Mouse (Mus musculus): Measurements from ENCODE around the gene Gnb2.

Gene Gnb2

DNA sequence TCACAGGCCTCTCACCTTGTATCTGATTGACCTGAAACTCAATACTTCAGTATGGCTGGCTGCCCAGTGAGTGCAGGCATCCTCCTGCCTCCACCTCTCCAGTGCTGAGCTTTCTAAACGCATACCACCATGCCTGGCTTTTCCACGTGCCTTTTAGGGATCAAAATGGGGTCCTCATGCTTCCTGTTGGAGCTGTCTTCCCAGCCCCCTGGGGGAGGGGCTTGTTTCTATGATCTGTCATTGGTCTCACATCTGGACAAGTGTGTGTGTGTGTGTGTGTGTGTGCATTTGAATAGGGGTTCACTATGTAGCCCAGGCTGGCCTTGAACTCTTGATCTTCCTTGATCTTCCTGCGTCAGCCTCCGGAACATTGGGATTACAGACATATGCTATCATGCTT lies 4.2 kb upstream of the Gnb2 start:
- DNase-seq: no peak

GRCm38 (mm10) chr5:137535318-137535717 lies 2.0 kb upstream of the Gnb2 start:
- DNase-seq: no peak

GRCm38 (mm10) chr5:137534762-137535161 lies 1.5 kb upstream of the Gnb2 start:
- peak; percentile 4 for DNase-seq

DNA sequence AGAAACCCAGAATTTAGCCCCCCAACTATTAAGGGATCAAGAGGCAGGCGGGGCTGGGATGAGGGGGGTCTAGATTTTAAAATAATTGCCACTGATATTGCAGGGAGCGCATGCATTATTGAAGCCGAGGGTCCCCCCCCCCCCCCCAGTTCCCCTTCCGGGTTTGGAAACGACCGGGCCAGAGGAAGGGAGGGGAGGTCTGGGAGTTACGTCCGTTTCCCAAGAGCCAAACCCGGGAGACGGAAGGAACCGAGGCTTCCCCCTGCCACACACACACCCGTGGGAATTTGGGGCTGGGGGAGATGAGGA lies 548 bp downstream of the Gnb2 start:
- DNase-seq: no peak

GRCm38 (mm10) chr5:137532131-137532807 lies 1.0 kb downstream of the Gnb2 start:
- DNase-seq: peak; percentile 25

GRCm38 (mm10) chr5:137531414-137532130 lies 1.7 kb downstream of the Gnb2 start:
- no peak for DNase-seq

- DNase-seq: peak; percentile 92
Observed at GRCm38 (mm10) chr5:137530588-137531413, 2.5 kb downstream of the Gnb2 start.

DNA sequence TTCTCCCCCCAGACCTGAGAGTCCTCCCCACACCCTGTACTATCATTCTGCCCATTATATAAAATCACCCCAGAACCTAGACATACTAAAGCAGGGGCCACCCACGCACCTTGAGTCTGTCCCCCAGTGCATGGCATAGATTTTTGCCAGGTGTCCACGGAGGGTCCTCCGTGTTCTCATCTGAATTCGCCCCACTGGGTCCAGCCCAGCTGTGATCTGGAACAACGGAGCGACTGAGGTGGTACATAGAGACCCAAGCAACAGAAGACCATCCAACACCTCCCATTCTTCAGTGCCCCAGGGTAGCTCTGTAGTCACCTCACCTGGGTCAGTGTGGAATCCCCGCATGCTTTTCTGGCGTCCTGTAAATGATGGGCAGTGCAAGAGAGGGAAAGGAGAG lies 3.2 kb downstream of the Gnb2 start:
- no peak for DNase-seq

- DNase-seq: no peak
Observed at GRCm38 (mm10) chr5:137529221-137529995, 3.9 kb downstream of the Gnb2 start.

- no peak for DNase-seq
Observed at GRCm38 (mm10) chr5:137528247-137528968, 4.9 kb downstream of the Gnb2 start.

GRCm38 (mm10) chr5:137527413-137527812 lies 5.9 kb downstream of the Gnb2 start:
- no peak for DNase-seq

DNA sequence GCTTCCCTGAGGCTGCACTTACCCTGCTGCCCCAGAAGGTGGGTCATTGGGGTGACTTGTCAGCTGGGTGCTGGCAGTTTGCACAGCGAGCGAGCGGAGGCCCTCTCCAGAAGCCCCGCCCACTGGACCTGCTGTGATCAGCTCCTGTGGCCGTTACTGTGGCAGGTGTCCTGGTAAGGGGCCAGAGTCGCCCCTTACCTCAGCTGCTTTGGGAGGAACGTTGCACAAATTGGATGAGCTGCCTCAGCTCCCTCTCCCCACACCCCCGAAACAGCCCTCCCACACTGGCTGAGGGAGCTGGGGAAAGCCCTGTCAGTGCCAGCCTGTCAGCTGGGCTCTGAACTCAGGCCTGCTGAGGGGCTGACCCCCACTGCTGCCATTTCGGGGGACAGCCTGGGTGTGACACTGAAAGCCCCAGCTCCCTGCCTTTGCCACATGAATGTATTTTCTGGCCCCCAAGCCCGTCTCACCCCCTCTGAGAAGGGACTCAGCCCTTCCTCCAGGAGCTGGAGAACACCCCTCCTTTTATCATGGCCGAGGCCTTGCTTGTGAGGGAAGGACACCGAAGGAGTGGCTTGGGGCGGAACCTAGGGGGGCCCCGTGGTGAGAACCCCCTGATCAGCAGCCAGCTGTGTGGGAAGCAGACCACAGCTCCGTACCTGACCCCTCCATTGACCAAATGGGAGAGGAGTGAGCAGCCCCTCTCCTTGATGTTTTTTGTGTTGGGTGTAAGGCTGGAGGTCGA lies 6.9 kb downstream of the Gnb2 start:
- peak; percentile 64 for DNase-seq

DNA sequence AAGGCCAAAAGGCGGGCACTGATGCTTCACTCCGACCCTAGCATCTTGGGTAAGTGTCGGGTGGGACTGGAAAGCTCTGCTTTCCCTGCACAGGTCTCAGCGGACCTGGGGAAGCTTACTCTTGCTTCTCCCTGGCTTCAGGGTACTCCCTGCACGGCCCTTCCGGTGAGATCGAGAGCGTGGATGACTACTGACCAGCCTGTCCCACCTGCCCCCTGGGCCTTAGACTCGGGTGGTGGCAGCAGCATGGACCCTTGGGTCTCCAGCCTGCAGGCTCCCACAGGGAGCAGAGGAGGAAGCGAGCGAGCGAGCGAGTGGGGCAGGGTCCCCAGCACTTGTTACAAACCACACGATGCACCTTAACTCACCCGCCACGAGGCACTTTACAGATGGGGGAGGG lies 7.8 kb downstream of the Gnb2 start:
- DNase-seq: no peak

GRCm38 (mm10) chr5:137524671-137525070 lies 8.6 kb downstream of the Gnb2 start:
- DNase-seq: no peak

DNA sequence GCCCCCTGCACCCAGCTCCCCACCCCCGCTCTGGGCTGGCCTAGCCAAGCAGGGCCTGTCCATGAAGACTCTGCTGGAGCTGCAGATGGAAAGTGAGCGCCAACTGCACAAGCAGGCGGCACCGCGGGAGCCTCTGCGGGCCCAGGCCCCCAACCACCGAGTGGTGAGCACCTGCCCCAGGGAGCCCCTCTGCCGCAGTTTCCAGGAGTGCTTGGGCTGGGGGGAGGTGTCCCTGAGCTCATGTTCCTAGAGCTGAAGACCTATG lies 9.1 kb downstream of the Gnb2 start:
- no peak for DNase-seq

DNA sequence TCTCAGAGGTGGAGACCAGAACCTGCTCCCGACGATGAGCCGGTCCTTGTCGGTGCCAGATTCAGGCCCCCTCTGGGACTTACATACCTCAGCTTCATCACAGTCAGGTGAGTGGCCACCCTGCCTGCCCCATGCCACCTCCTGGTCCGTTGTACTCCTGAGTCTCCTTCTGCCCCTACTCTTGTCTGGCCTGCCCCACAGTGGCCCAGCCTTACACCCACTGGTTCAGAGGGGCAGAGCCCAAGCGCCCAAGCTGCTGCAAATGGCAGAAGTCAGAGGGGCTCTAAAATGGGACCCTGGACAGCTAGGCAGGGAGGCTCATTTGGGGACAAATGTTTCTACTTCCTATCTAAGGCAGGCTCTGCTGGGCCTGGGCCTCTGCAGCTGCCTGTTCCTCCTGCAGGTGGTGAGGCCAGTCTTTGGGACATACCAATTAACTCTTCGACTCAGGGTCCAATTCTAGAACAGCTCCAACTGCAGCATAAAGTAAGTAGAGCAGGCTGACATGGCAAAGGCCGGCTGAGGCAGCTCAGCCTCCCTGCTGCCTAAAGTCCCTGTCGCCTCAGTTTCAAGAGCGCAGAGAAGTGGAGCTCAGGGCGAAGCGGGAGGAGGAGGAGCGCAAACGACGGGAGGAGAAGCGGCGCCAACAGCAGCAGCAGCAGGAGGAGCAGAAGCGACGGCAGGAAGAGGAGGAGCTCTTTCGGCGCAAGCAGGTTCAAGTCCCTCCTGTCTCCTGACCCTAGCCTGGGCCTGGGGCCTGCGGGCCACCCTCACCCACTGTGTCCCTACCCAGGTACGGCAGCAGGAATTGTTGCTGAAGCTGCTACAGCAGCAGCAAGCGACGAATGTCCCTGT lies 9.7 kb downstream of the Gnb2 start:
- DNase-seq: no peak

- DNase-seq: no peak
Observed at GRCm38 (mm10) chr5:137522711-137523110, 10.6 kb downstream of the Gnb2 start.

GRCm38 (mm10) chr5:137521861-137522260 lies 11.4 kb downstream of the Gnb2 start:
- no peak for DNase-seq

DNA sequence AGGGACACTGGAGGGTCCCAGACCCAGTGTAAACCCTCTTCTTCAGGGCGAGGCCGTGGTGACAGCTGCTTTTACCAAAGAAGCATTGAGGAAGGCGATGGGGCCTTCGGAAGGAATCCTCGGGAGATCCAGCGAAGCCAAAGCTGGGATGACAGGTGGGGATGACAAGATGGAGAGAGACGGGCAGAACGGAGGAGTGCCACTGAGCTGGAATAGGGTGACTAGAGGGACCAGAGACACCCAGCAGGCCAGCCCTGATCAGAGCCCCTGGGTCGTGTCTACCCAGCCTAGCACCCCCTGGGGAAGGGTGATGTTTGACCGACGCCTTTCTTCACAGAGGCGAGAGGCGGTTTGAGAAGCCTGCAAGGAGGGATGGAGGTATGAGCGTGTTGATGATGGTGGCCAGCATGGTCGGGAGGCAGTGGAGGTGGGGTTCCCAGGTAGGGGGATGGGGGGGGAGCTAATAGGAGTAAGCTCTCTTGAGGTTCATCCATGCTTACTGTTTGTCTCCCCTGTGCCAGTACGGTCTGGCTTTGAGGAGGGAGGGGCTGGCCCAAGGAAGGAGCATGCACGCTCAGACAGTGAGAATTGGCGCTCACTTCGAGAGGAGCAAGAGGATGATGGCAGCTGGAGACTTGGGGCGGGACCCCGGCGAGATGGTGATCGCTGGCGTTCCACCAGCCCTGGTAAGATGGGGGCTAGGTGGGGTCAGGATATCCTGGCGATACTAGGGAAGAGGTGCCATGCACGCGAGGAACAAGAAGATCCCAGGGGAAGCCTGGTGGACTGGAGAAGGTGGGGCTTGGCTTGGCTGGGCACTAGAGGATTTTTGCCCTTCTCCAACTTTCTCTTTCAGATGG lies 13.4 kb downstream of the Gnb2 start:
- DNase-seq: no peak

- DNase-seq: no peak
Observed at GRCm38 (mm10) chr5:137518436-137518835, 14.9 kb downstream of the Gnb2 start, which contains the start of gene Gigyf1. Gigyf1 (plus strand) TSS chr5:137518548.
